Mouse (Mus musculus): Measurements from ENCODE around the gene Scn3a. TPM values are rescaled to one million over a fixed set of nuclear protein-coding genes. Genes with fewer than 3 reads are reported as not detected.

Scn3a gene
- under 1 TPM; 0.13 to 0.27 TPM for total RNA-seq (2021)
- long read RNA-seq, experiment 1 = 0 reads
- long read RNA-seq, experiment 2 = 0 reads

- intact Hi-C loops (cut with DNase I) = loop anchor here (5.0 to 10.0 kb wide), 2 partner anchors 170 to 422 kb away; no protein-coding TSS in a partner anchor
- DNase-seq = no peak
Observed at GRCm38 (mm10) chr2:65566793-65567787, at the start of gene Scn3a. Scn3a (minus strand) TSS chr2:65567627.

- DNase-seq = no peak
- intact Hi-C loops (cut with DNase I) = no loop called here
Observed at GRCm38 (mm10) chr2:65611887-65612286, 44.5 kb upstream of the Scn3a start.

GRCm38 (mm10) chr2:65607813-65608212, 40.4 kb upstream of the Scn3a start:
- no peak for DNase-seq
- intact Hi-C loops (cut with DNase I) = no loop called here

GRCm38 (mm10) chr2:65587679-65588078, 20.3 kb upstream of the Scn3a start:
- no peak for DNase-seq
- intact Hi-C loops (cut with DNase I) = no loop called here

GRCm38 (mm10) chr2:65567925-65568324, 498 bp upstream of the Scn3a start:
- intact Hi-C loops (cut with DNase I) = loop anchor here (5.0 to 10.0 kb wide), 2 partner anchors 171 to 423 kb away; no protein-coding TSS in a partner anchor
- no peak for DNase-seq

GRCm38 (mm10) chr2:65563898-65564297, 3.5 kb downstream of the Scn3a start:
- DNase-seq = no peak
- intact Hi-C loops (cut with DNase I) = loop anchor here (2.0 to 10.0 kb wide), 2 partner anchors 153 to 419 kb away; no protein-coding TSS in a partner anchor

GRCm38 (mm10) chr2:65557719-65558118, 9.7 kb downstream of the Scn3a start:
- intact Hi-C loops (cut with DNase I) = no loop called here
- no peak for DNase-seq

- intact Hi-C loops (cut with DNase I) = no loop called here
Observed at GRCm38 (mm10) chr2:65554662-65555061, 12.8 kb downstream of the Scn3a start.

GRCm38 (mm10) chr2:65553473-65553872, 14.0 kb downstream of the Scn3a start:
- intact Hi-C loops (cut with DNase I) = no loop called here

More at GRCm38 (mm10) chr2:65554662-65555061, 12.8 kb downstream of the Scn3a start:
- no peak for DNase-seq

GRCm38 (mm10) chr2:65552727-65553126, 14.7 kb downstream of the Scn3a start:
- intact Hi-C loops (cut with DNase I) = no loop called here
- no peak for DNase-seq

More at GRCm38 (mm10) chr2:65553473-65553872, 14.0 kb downstream of the Scn3a start:
- DNase-seq = no peak

GRCm38 (mm10) chr2:65552222-65552621, 15.2 kb downstream of the Scn3a start:
- DNase-seq = no peak
- intact Hi-C loops (cut with DNase I) = no loop called here

GRCm38 (mm10) chr2:65551736-65552135, 15.7 kb downstream of the Scn3a start:
- intact Hi-C loops (cut with DNase I) = no loop called here
- no peak for DNase-seq

GRCm38 (mm10) chr2:65550564-65550963, 16.9 kb downstream of the Scn3a start:
- intact Hi-C loops (cut with DNase I) = no loop called here
- DNase-seq = no peak

- intact Hi-C loops (cut with DNase I) = no loop called here
- DNase-seq = no peak
Observed at GRCm38 (mm10) chr2:65548665-65549064, 18.8 kb downstream of the Scn3a start.

- intact Hi-C loops (cut with DNase I) = no loop called here
- DNase-seq = no peak
Observed at GRCm38 (mm10) chr2:65547341-65547740, 20.1 kb downstream of the Scn3a start.

- intact Hi-C loops (cut with DNase I) = no loop called here
- no peak for DNase-seq
Observed at GRCm38 (mm10) chr2:65542906-65543592, 24.4 kb downstream of the Scn3a start.

GRCm38 (mm10) chr2:65541781-65542180, 25.6 kb downstream of the Scn3a start:
- no peak for DNase-seq
- intact Hi-C loops (cut with DNase I) = no loop called here

- intact Hi-C loops (cut with DNase I) = no loop called here
- no peak for DNase-seq
Observed at GRCm38 (mm10) chr2:65538436-65538835, 29.0 kb downstream of the Scn3a start.

GRCm38 (mm10) chr2:65532127-65532854, 35.1 kb downstream of the Scn3a start:
- intact Hi-C loops (cut with DNase I) = no loop called here
- no peak for DNase-seq

- DNase-seq = no peak
- intact Hi-C loops (cut with DNase I) = no loop called here
Observed at GRCm38 (mm10) chr2:65529148-65529547, 38.3 kb downstream of the Scn3a start.

Data from gastrocnemius, postnatal 36 days (tissue).